Mouse (Mus musculus): Measurements from ENCODE around the gene Dync2li1. TPM values are rescaled to one million over a fixed set of nuclear protein-coding genes. Genes with fewer than 3 reads are reported as not detected.

Gene Dync2li1
- polyA plus RNA-seq, 1 experiment from 2014 or later = 26.8 TPM

- no peak overlapping the region for H3K4me3 ChIP-seq
- WGBS = 60% methylated on average over 5 of the region's 5 CpGs
- H3K4me1 ChIP-seq = peaks cover 9% of the 10 kb centered on the region; the same call in 1 of the 2 replicates
- no peaks in the 10 kb centered on the region for H3K36me3 ChIP-seq
- H3K9me3 ChIP-seq = no peaks in the 10 kb centered on the region
- no peak overlapping the region for H3K4me2 ChIP-seq
- no peak overlapping the region for H3K27ac ChIP-seq
- no peak overlapping the region for H3K9ac ChIP-seq
- no peak for ATAC-seq (ENCODE audit: insufficient number of reproducible peaks, low FRiP score, low TSS enrichment, low read depth)
- H3K27me3 ChIP-seq = no peaks in the 10 kb centered on the region
Observed at GRCm38 (mm10) chr17:84689316-84689715, 63.0 kb downstream of the Dync2li1 start.

- Histone ChIP-seq H3K4me3 (no peak overlapping the region), H3K9ac (no peak overlapping the region), H3K4me1 (peaks cover 8% of the 10 kb centered on the region; the same call in 1 of the 2 replicates), H3K9me3 (no peaks in the 10 kb centered on the region), H3K36me3 (no peaks in the 10 kb centered on the region), H3K27me3 (no peaks in the 10 kb centered on the region), H3K4me2 (no peak overlapping the region), H3K27ac (no peak overlapping the region)
- no peak for ATAC-seq (ENCODE audit: insufficient number of reproducible peaks, low FRiP score, low TSS enrichment, low read depth)
- WGBS = 62% methylated on average over 5 of the region's 5 CpGs
Observed at GRCm38 (mm10) chr17:84690111-84690510, 63.8 kb downstream of the Dync2li1 start.

GRCm38 (mm10) chr17:84693741-84694140 lies 67.4 kb downstream of the Dync2li1 start:
- Histone ChIP-seq H3K27ac (no peak overlapping the region), H3K36me3 (no peaks in the 10 kb centered on the region), H3K9me3 (no peaks in the 10 kb centered on the region), H3K27me3 (0 out of 2 replicates have a peak, but pooled peaks cover 3% of the 10 kb centered on the region), H3K9ac (no peak overlapping the region), H3K4me1 (peaks cover 5% of the 10 kb centered on the region; the same call in 1 of the 2 replicates), H3K4me2 (no peak overlapping the region), H3K4me3 (no peak overlapping the region)
- ATAC-seq (ENCODE audit: insufficient number of reproducible peaks, low FRiP score, low TSS enrichment, low read depth) = no peak
- WGBS = 73% methylated on average over 2 of the region's 2 CpGs

GRCm38 (mm10) chr17:84696537-84696936 lies 70.2 kb downstream of the Dync2li1 start:
- Histone ChIP-seq H3K4me3 (no peak overlapping the region), H3K9me3 (no peaks in the 10 kb centered on the region), H3K4me2 (no peak overlapping the region), H3K4me1 (peaks cover 6% of the 10 kb centered on the region), H3K36me3 (no peaks in the 10 kb centered on the region), H3K27me3 (0 out of 2 replicates have a peak, but pooled peaks cover 3% of the 10 kb centered on the region), H3K9ac (no peak overlapping the region), H3K27ac (no peak overlapping the region)
- 66% methylated on average over 6 of the region's 6 CpGs for WGBS
- ATAC-seq (ENCODE audit: insufficient number of reproducible peaks, low FRiP score, low TSS enrichment, low read depth) = no peak

GRCm38 (mm10) chr17:84698727-84699126 lies 72.4 kb downstream of the Dync2li1 start:
- ATAC-seq (ENCODE audit: insufficient number of reproducible peaks, low FRiP score, low TSS enrichment, low read depth) = no peak
- peaks cover 14% of the 10 kb centered on the region for H3K4me1 ChIP-seq
- 30% methylated on average over 5 of the region's 5 CpGs for WGBS
- no peak overlapping the region for H3K4me3 ChIP-seq
- H3K27ac ChIP-seq = no peak overlapping the region
- H3K4me2 ChIP-seq = no peak overlapping the region
- no peak overlapping the region for H3K9ac ChIP-seq
- H3K27me3 ChIP-seq = 0 out of 2 replicates have a peak, but pooled peaks cover 3% of the 10 kb centered on the region
- no peaks in the 10 kb centered on the region for H3K9me3 ChIP-seq
- H3K36me3 ChIP-seq = no peaks in the 10 kb centered on the region

Other genes starting within 250 kb of the Dync2li1 start
- 6.1 and 7.2 TPM in 2 replicates for gene Thada, start 160.3 kb upstream of the Dync2li1 start, polyA plus RNA-seq (2015; fragmentation: Nextera tagmentation; extraction: Ambion mirVana)
- gene Plekhh2, start 114.6 kb upstream of the Dync2li1 start, polyA plus RNA-seq (2015; fragmentation: Nextera tagmentation; extraction: Ambion mirVana) = 8.2 and 9.5 TPM in 2 replicates
- 0.10 TPM in 1 of 2 replicates, not detected in the other for gene Abcg8, start 49.8 kb downstream of the Dync2li1 start, polyA plus RNA-seq (2015; fragmentation: Nextera tagmentation; extraction: Ambion mirVana)
- gene Abcg5, start 56.5 kb downstream of the Dync2li1 start, polyA plus RNA-seq (2015; fragmentation: Nextera tagmentation; extraction: Ambion mirVana) = 1.8 and 1.9 TPM in 2 replicates
- gene Lrpprc, start 164.3 kb downstream of the Dync2li1 start, polyA plus RNA-seq (2015; fragmentation: Nextera tagmentation; extraction: Ambion mirVana) = 33.7 and 36.2 TPM in 2 replicates